Mouse (Mus musculus) heart, postnatal 0 days (tissue): ENCODE data around the gene Ppp1r16b.

Experiments
- CTCF ChIP-seq: IDR thresholded peaks from 2 replicates; pipeline ENCODE4 v1.5.1; 2016; ENCODE audit warnings: antibody characterized with exemption, control low read depth, low read depth
- EP300 ChIP-seq: IDR thresholded peaks from 2 replicates; pipeline ENCODE4 v1.6.1; 2016; ENCODE audit warnings: antibody characterized with exemption, low read depth

- TF ChIP-seq CTCF: no peak
- TF ChIP-seq EP300: no peak
Observed at GRCm38 (mm10) chr2:158665098-158665497, at the start of gene Ppp1r16b.
